Mouse (Mus musculus): ENCODE results near the gene Slfn14.
"Not testable (repeated sequence)": the region's sequence is repeated elsewhere in the genome, so short reads cannot be mapped to it uniquely, and the experiment has no call there.

- not testable (repeated sequence) for TF ChIP-seq POLR2A (IDR thresholded peaks at IDR 0.05; ENCODE audit: low read depth, low read length); CTCF (IDR thresholded peaks at IDR 0.05; ENCODE audit: borderline replicate concordance, insufficient read depth, low read length)
Measured at GRCm38 (mm10) chr11:83237390-83237789, 49.1 kb downstream of the Slfn14 start.

All from embryonic fibroblast, embryonic 13.5 days (primary cell).